Mouse (Mus musculus) ovary, postnatal 36 days (tissue): ENCODE measurements around the gene Pgam2.
"Not testable (repeated sequence)": the region's sequence is repeated elsewhere in the genome, so short reads cannot be mapped to it uniquely, and the experiment has no call there.

ENCODE experiments used
- DNase-seq: peaks from one replicate; pipeline ENCODE4 v3.0.0; 2022; ENCODE audit warnings: low spot score, mixed read lengths

The Pgam2 gene

DNA sequence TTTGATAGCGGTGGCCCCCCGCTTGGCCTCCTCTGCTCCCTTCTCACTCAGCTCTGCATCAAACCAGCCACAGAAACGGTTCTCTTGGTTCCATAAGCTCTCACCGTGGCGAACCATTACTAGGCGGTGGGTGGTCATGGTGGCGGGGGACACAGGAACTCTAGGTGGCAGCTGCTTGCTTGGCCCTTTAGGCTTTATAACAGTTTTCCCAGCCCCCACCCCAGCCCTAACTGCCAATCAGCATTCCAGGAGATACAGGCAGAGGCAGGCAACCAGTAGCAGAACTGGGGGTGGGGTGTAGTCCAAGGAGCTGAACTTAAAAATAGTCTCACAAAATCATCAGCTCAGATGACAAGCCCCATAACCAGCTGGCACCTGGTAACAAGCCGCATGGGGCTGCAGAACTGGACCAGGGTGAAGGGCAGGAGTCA is at the start of gene Pgam2:
TSS of gene Pgam2 (minus strand) at position 183 of the 431 bp plus-strand sequence.
- DNase-seq = no peak

DNA sequence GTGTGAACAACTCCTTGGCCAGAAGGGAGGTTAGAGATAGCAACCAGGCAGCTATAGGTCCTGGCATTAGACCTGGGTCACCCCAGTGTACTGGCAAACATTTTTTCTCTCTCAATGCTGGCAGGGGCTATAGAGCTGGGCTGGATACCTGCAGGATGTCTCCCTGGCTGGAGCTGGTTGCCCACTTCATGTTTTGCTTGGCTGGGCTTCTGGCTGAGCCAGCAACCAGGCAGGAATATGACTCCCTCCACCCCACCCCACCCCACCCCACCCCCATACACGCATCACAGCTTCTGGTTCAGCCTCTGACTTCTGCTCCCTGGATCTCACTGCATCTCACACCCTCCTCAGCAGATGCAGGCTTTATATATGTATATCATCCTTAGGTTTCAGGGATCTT is 48.8 kb upstream of the Pgam2 start:
- DNase-seq = no peak

DNA sequence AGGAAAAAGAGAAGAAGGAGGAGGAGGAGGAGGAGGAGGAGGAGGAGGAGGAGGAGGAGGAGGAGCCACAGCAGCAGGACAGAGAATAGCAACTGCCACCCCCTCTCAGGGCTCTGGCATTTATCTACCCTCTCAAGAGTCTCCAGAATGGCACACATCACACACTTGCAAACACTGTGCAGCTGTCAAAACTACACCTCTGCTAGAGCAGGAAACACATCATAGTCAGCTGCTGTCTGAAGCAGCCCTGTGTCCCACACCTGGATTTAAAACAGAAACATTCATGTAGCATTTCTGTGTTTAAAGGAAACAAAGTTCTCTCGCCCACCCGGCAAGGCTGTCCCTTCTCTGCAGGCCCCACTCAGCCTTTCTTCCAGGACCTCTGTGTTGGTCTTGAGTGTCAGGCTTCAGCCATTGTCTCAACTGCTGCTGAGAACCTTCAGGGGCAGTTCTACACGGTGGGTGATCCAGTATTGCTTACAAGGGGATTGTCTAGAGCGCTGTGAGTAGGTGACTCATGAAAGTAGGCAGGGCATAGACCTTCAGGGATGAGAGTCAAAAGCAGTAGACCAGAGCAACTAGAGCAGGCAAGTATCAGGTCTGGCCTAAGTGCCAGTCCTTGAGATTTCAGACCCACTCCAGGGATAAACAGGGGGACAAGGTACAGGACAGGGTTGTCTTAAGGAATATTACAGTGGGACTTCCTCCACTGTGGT is 47.6 kb upstream of the Pgam2 start:
- DNase-seq = no peak

DNA sequence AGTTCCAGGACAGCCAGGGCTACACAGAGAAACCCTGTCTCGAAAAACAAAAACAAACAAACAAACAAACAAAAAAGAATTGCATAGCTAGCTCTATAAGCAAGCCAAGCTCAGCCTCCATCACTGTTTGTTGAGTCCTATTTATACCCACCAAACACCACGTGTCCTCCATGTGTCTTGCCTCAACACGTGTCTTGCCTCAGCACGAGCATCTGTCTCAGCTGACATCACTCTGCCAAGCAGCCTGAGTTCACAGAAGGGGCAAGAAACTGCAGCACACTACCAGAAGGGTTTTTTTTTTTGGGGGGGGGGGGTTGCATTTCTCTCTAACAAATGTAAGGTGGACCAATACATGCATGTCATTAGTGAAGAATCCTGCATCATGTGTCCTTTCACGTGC is 46.9 kb upstream of the Pgam2 start:
- DNase-seq = no peak

DNA sequence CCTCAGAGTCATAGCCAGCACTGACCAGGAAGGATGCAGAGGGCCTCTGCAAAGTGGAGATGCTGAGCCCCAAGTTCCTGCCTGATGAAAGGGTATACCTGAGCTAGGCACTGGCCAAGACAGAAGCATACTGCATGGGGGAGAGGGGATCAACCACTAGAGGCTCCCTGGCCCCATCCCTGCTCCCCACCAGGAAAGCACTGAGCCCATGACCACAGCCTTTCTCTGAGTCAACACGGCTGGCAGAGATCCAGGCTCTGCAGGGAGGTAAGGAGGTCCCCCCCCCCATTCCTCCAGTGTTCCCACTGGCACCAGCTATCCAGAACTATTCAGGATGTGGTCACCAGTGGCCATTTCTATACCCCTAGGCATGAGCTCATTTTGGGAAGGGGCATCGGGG is 45.8 kb upstream of the Pgam2 start:
- no peak for DNase-seq

DNA sequence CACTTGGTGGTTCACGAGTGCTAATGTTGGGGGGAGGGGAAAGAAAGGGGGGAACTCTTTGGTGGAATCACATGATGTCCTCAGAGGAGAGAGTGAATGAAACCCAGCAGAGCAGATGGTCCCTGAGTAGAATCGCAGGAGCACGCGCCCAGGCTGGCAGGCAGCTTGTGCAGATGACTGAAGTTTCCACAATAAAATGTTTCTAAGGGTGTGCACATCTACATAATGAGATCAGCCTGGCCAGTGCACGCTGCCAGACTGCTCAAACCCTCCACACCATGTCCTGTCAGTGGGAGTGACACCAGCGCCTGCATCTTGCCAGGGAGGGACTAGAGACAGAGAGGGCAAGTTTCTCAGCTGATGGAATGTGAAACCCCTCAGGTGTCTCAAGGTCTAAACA is 45.2 kb upstream of the Pgam2 start:
- no peak for DNase-seq

DNA sequence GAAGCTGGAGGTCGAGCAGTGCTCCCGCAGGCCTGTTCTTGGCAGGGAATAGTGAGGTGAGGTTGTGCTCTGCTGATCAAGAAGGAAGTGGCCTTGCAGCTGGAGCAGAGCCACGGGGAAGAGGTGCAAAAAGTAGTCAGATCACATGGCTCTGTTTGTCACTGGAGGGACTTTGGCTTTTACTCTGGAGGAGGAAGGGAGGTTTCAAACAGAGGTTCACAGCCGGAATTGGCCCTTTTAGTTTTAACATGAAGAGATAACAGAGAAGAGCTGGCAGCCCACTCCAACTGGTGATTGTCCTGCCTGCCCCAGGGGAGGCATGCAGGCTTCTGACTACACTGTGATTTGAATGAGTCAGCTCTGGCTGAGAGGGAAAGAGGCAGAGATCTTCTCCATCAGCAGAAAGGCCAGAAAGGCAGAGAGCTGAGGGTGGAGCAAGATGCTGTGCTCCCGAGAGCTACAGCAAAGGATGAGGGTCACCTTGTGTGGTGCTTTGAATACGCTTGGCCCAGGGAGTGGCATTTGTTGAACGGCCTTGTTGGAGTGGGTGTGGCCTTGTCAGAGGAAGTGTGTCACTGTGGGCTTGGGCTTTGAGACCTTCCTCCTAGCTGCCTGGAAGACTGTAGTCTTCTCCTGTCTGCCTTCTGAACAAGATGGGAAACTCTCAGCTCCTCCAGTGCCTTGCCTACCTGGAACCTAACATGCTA is 43.3 kb upstream of the Pgam2 start:
- peak; percentile 51 for DNase-seq

DNA sequence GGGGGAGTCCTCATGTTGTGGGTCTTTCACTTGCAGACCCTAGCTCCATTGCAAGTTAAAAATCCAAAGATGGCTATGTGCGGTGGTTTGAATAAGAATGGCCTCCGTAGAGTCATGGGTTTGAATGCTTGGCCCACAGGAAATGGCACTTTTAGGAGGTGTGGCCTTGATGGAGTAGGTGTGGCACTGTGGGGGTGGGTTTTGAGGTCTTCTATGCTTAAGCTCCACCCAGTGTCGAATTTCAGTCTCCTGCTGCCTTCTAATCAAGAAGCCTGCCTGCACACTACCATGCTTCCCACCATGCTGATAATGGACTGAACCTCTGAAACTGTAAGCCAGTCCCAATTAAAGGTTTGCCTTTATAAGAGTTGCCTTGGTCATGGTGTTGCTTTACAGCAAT is 39.6 kb upstream of the Pgam2 start:
- DNase-seq = no peak

DNA sequence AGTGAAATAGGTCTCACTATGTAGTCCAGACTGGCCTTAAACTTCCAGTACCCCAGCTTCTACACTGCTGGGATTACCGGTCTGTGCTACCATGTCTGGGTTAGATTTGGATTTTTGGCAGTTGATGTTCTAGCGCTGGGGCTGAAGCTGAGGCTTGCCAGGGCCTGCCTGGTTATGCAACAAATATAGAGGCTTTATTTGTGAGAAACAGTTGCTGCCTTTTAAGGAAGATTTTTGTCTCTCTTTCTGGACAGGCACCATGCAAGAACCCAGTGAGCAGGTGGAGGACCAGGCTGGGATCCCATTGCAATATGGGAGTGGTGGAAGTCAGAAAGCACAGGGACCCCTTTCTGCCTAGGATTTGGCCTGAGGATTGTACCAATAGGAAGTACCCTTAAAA is 38.2 kb upstream of the Pgam2 start:
- DNase-seq = no peak

DNA sequence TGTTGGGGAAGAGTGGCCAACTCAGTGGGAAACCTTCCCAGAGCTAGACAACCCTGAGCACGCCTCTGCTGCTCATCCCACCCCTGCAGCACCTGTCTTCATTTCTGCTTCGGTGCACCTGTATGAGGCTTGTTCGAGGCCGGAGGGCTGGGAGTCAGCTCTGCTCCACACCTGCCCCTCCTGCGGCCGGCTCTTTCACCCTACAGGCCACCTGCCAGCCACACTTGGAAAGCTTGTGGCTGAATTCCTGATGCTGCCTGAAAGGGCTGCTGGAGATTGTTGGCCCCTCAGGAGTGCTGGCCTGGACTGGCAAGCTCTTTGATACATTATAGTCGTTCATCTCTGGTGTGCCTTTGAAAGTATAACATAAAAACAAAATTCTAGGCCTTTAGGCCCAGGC is 36.8 kb upstream of the Pgam2 start:
- no peak for DNase-seq

DNA sequence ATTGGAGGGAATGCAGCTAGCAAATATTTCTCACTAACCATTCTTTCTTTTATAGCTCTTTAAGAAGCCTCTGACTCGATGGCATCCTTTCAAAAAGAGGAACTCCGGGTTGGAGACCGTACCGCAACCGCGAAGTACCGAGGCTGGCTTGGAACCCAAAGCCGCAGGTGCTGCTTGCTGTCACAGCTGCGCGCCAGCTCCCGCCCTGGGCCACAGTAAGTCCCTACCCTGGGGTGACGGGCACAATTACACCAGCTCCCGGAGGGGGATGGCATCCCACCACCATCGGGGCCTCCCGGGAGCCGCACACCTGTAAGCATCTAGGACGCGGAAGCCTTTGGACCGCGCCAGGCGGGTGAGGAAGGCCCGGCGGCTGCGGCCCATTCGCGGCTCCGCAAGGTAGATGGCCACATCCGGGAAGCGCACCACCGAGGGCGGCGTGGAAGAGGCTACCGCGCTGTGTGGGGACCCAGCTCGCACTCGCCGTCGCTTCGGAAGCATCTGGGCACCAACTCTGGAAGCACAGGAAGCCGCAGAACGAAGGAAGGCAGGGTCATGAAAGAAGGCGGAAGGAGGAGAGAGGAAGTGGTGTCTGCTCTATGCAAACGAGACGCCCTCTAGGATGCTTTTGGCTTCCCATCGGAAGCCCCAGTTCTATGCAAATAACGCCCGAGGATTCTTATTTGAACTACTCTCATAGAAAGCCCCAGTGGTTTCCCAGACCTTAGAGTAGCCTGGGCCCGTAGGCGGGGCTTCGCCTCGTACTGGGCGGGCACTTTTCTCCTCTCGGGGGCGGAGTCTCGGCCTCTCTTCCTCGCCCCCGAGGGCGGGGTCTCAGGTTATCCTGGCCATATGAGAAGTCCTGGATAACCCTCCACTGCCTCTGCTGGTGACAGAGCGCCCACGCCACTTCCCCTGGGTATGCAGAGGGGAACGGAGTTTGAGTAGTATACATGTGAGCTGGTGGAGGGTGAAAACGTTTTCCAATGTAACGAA is 34.0 kb upstream of the Pgam2 start, which contains the start of gene Polm:
TSS of gene Polm (minus strand) at position 766 of the 996 bp plus-strand sequence.
- peak; percentile 92 for DNase-seq

DNA sequence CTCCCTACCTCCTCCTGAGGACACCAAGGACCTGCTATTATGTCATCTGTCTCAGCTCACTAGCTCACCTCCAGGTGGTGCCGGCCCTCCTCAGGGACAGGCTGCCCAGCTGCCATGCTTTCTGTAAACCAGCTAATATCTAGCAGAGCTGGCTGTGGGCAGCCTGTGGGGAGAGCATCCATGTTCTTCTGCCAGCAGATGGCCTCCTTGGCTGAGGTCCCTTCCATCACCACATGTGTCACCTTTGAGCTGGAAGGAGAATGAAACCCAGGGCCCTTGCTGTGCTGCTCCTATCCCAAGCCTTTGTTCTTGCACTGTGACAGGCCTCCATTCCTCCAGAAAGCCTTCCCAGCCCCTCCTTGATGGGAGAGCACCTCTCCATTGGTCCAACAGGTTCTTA is 32.6 kb upstream of the Pgam2 start:
- DNase-seq = no peak

DNA sequence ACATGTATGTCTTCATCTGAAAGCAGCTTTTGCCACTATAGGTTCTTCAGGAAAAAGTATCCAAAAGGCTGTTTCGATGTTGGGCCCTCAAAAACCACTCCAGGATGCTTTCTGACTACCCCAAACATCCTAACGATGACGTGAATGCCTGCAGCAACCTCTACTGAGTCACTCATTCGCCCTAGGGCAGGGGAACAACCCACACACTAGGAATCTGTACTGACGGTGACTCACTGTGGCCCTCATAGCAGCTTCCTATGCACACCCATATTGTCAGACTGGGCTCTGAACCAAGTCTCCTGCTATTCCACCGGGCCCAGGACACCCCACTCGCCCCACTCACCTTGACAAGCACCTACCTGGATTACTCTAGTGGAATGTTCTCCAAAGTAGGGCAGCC is 31.5 kb upstream of the Pgam2 start:
- DNase-seq = no peak

DNA sequence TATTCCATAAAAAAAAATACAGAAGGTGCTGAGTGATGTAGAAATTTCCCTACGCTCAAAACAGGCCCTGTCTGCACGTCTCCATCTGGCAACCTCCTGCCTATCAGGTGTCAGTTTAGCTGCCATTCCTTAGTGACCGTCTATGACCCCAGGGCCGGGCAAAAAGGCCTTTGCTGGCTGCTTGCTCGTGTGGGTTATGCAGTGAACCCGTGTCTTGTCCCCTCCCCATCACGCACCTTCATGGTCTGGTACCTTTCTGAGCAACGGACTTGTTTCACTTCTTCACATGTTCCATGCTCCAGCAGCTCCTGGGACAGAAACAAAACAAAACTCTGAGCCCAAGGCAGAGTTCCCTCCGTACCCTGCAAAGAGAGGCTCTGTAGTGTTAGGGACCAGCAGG is 31.0 kb upstream of the Pgam2 start:
- no peak for DNase-seq

DNA sequence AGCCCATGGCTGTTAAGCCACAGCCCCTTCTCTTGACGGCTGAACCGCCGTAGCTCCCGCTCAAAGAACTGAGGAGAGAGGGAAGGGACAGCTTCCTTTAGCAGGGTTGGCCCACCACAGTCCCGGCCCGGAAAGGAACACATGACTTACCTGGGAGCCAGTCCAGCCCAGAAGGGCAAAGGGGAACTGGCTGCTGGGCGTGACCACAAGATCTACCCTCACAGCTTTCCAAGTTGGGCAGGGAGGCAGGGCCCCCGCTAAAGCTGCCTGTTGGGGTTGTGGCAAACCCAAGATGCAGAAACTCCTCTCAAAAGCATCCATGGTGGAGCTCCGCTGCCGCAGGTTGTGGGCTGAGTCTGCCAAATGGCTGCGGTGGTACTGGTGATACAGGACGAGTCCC is 25.8 kb upstream of the Pgam2 start:
- no peak for DNase-seq

DNA sequence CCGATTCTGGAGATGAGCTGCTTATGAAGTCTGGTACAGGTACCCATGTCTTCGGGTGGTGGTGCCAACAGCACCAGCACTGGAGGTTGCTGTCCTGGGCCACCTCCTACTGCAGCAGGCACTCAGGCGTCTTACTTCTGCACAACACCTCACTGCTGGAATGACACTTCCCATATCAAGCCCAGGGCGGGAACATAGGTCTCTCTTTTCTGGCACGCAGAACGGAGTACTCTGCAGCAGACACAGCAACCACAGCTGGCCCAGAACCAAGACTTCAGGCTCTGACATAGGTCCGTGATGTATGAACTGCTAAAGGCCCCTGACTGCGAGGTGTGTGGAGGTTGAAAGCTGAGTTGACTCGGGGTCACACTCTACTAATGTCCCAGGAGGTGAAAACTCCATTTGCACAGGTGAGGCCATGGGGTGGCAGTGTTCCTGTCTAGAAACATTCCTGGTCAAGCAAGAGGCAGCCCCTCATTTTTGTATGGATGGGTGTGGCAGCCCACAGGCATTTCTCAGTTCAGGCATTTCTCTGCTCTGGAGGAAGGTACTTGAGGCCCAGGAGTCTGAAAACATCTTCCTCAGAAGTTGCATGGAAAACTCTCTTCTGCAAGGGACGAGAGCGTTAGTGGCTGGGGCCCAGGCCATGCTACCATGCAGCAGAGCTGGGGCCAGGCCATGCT is 25.1 kb upstream of the Pgam2 start:
- no peak for DNase-seq

DNA sequence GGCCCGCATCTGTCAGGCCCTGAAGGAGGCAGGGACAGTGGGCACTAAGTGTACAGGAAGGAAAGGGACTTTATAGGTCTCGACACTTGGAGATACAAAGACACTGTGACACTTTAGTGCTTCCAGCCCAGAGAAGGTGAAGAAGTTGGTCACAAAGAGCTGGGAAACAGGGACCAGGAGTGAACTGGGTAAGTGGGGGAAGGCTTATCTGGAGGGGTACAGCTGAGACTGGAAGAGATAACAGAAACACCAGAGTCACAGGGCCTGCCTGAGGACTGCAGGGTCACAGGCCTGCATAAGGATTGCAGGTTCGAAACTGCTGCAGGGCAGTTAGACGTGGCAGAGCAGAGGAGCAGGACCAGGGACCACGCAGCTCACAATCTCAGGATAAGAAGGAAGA is 24.4 kb upstream of the Pgam2 start:
- DNase-seq = no peak

DNA sequence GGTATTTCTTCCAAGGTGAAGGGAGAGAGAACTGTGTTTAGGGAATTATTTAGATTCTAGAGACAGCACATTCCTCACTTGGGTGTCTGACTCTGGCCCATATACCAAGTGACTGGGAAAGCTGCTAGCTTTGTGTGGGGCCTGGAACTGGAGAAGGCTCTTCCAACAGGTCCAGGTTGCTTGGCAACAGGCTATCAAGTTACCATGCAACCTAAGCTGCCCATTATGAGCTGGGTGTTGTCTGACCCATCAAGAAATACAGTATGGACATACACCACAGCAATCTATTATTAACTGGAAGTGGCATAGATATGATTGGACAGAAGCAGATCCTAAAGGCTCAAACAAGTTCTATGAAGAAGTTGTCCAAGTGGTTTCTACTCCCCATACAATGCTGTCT is 21.9 kb upstream of the Pgam2 start:
- DNase-seq = no peak

DNA sequence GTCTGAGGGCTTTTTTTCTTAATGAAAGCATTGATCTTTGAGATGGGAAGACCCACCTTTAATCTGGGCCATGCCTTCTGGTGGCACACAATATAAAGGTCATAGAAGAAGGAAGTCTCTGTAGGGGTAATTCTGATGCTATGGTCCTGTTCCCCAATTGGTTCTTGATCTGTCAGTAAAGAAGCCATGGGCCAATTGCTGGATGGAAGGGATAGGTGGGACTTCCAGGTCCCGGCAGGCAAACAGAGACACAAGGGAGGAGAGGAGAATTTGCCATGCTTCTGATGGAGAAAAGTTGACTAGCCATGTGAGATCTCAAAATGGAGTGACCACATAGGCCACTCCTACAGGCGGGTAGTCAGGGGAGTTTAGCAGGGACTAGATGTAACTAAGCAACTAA is 15.7 kb upstream of the Pgam2 start:
- DNase-seq = no peak

DNA sequence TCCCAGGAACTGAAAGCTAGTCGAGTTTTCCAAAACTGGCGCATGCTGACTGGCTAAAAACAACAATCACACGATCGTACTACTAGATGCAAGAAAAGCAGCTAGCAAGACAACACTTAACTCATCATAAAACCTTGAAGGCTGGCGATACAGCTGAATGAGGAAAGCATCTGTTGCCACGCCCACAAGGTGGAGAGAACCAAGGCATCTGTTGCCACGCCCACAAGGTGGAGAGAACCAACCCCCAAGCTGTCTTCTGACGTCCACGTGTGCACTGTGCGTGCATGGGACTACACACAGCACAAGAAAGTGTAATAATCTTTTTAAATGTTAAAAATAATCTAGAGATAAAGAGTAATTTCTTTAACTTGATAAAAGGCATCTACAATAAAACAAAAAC is 9.8 kb upstream of the Pgam2 start:
- DNase-seq = no peak

DNA sequence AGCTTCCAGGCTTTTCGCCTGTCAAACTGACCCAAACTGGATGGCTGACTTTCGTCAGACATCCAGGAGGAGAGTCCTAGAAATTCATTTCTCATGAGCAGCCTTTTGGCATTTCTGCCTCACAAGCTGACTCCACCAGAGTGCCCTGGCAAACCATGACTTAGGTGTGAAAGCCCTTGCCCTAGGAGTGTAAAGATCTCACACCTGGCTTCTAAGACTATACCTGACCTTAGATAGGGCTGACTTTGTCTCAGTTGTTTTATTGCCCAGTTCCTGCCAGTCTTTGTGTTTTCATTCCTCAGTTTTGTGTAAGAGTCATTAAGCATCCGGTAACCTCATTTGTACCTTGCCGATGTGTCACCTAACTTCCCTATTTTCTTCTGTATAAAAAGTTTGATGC is 6.0 kb upstream of the Pgam2 start:
- DNase-seq = not testable (repeated sequence)

DNA sequence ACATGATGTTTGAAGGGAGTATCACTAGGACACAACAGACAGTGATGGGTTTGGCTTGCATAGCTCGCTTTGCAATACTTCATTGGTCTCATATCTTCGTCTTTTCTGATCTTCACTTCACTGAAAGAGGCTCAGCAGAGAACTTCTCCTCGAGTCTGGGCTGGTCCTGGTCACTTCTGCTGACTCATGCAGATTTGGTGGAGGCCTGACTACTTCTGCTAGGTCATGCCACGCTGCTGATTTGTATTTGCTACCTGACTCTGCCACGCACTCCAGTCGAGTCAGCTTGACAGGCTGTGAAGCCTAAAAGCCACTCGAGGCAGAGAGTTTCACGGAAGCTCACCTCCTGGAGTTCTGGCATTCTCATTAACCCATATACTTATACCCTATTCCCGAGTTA is 4.4 kb upstream of the Pgam2 start:
- no peak for DNase-seq
